Mouse (Mus musculus) cerebellum, adult 2 months (tissue): ENCODE measurements around the gene Rasl12. TPM values are rescaled to one million over a fixed set of nuclear protein-coding genes. Genes with fewer than 3 reads are reported as not detected.

Source experiments
- DNase-seq, 2 experiments: peaks; one replicate each; pipeline ENCODE4 v3.0.0; 2021
- H3K27ac ChIP-seq: fragments of 200-500 bp; 2 replicates; pipeline ENCODE4 v1.5.1; 2012; ENCODE audit warnings: low read length, control low read depth, inconsistent platforms; ENCODE audit not compliant: insufficient read depth
- H3K27me3 ChIP-seq: fragments of 200-500 bp; 2 replicates; pipeline ENCODE4 v1.6.1; 2012; ENCODE audit warnings: inconsistent platforms, mild to moderate bottlenecking, low read length, moderate library complexity; ENCODE audit not compliant: control insufficient read depth, insufficient read depth
- H3K4me1 ChIP-seq: fragments of 200-500 bp; 2 replicates; pipeline ENCODE4 v1.6.1; 2011; ENCODE audit warnings: low read length; ENCODE audit not compliant: control insufficient read depth, insufficient read depth
- H3K4me3 ChIP-seq: fragments of 200-500 bp; replicated peaks from 2 replicates; pipeline ENCODE3; 2011; ENCODE audit warnings: mild to moderate bottlenecking, low read depth, low read length, control low read depth; ENCODE audit not compliant: insufficient read depth
- CTCF ChIP-seq: fragments of 200-500 bp; IDR thresholded peaks from 2 replicates; pipeline ENCODE4 v1.5.1; 2011; ENCODE audit warnings: low read depth, mild to moderate bottlenecking, control low read depth, low read length, moderate library complexity, borderline replicate concordance; ENCODE audit not compliant: insufficient read depth
- POLR2A ChIP-seq: fragments of 200-500 bp; IDR thresholded peaks from 2 replicates; pipeline ENCODE4 v1.6.1; 2011; ENCODE audit warnings: low read length, control low read depth, borderline replicate concordance; ENCODE audit not compliant: insufficient read depth
- WGBS: fragments of 180-500 bp; shearing (Covaris S2); methylation state at CpG from one replicate; pipeline ENCODE4 v1.1.7; 2018; 5-methylcytosine and 5-hydroxymethylcytosine counted together
- polyA plus RNA-seq: library from polyadenylated mRNA; depleted of rRNA; stranded (reverse); fragments of >200 nt; gene quantifications from 2 replicates; pipeline ENCODE4 v1.2.3, GENCODE M21; 2012

Rasl12 gene
- polyA plus RNA-seq, 1 experiment, result 7.4 TPM

DNA sequence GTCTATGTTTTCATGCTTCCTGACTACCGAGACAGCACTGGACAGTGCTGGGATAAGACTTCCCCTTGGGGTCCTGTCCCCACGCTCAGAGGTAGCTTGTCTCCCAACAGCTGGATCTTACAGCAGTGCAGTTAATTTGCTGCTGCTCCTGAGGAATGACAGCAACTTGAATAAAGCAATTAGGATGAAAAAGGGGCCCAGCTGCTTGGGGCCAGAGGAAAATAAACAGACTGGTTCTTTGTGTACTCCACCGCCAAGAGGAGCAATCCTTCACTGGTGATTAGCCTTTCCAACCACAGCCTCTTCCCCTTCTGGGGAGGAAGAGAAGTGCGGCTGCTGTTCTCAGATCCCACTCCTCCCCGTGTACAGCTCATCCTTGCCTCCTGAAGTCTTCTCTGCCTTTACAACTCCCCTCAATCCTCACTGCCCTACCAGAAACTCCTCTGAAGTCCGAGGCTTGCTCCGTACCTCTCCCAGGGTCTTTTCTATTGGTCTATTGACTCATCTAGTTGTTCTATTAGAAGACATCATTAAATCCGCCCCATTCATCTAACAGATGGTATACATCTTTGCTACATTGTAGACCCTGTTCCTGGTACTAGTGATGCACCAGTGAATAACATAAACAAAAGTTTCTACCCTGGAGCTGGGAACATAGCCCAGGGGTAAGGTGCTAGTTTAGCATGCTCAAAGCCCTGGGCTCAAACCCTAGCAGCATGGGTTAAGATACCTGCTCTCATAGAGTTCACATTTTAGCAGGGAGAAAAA is 11.7 kb upstream of the Rasl12 start:
- H3K27ac ChIP-seq, result no peak overlapping the region
- WGBS, result 46% methylated on average over 8 of the region's 8 CpGs

GRCm38 (mm10) chr9:65390752-65391612 is 7.3 kb upstream of the Rasl12 start:
- Histone ChIP-seq H3K4me1 (no peaks in the 10 kb centered on the region), H3K27ac (no peak overlapping the region), H3K27me3 (no peaks in the 10 kb centered on the region), H3K4me3 (no peak overlapping the region)
- no peak for DNase-seq
- TF ChIP-seq CTCF (no peak), POLR2A (no peak)
- whole genome bisulfite sequencing, result 17% methylated on average over 96 of the region's 96 CpGs

More for the DNA sequence above, 11.7 kb upstream of the Rasl12 start:
- H3K4me1 ChIP-seq, result no peaks in the 10 kb centered on the region
- no peak for DNase-seq
- H3K4me3 ChIP-seq, result no peak overlapping the region
- TF ChIP-seq CTCF (no peak), POLR2A (no peak)
- no peaks in the 10 kb centered on the region for H3K27me3 ChIP-seq

- H3K27me3 ChIP-seq, result no peaks in the 10 kb centered on the region
- no peak within 1 kb of the TSS for H3K4me3 ChIP-seq
- no peak for TF ChIP-seq CTCF
- no peak for TF ChIP-seq POLR2A
- H3K4me1 ChIP-seq, result no peaks in the 10 kb centered on the region
- 45% methylated on average over 8 of the region's 8 CpGs for WGBS
- DNase-seq, result no peak
- no peak within 1 kb of the TSS for H3K27ac ChIP-seq
These were observed 6.7 kb upstream of the Rasl12 start, which contains the start of gene Kbtbd13 for GRCm38 (mm10) chr9:65391613-65391964. TSS of gene Kbtbd13 (minus strand) at chr9:65391652.

DNA sequence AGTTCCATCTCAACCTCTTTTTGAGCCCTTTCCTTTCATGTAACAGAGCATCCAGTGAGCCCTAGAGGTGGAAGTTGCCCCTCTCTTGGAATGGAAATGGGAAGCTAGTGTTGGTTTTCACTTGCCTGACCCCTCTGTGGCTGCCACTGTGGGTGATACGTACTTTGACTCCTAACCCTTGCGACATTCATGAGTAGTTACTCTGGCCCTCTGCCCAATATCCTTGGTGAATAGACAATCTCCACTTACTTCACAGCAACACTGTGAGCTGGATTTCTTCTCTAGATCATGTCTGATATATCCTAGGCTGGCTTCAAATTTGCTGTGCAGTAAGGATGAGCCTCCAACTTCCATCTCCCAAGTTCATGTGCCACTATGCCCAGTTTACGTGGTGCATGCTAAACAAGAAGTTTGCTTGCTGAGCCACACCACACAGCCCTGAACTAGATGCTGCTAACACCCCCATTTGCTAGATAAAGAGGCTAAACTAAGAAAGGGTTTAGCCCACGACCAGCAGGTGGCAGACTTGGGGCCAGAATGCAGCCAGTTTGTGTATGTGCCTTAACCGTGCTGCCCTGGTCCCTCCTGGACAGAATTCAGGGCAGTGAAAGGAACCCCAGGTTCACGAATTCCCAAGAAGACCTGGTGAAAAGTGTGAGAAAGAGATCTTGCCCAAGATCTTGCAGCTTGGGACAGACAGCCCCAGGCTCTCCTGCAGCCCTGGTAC is 5.5 kb upstream of the Rasl12 start:
- no peak overlapping the region for H3K4me3 ChIP-seq
- 26% methylated on average over 6 of the region's 6 CpGs for WGBS
- H3K27ac ChIP-seq, result no peak overlapping the region
- no peaks in the 10 kb centered on the region for H3K4me1 ChIP-seq
- no peaks in the 10 kb centered on the region for H3K27me3 ChIP-seq
- TF ChIP-seq CTCF (peak; percentile 73; the same call in 1 of the 2 replicates), POLR2A (no peak)
- peak; percentile 34 to 54 for DNase-seq

- no peaks in the 10 kb centered on the region for H3K4me1 ChIP-seq
- no peak for TF ChIP-seq POLR2A
- no peak for TF ChIP-seq CTCF
- H3K27me3 ChIP-seq, result no peaks in the 10 kb centered on the region
- no peak overlapping the region for H3K27ac ChIP-seq
- no peak for DNase-seq
- no peak overlapping the region for H3K4me3 ChIP-seq
- WGBS, result 36% methylated on average over 2 of the region's 2 CpGs
These were observed 4.7 kb upstream of the Rasl12 start for GRCm38 (mm10) chr9:65393606-65394005.

- TF ChIP-seq POLR2A, result no peak
- TF ChIP-seq CTCF, result no peak
- Histone ChIP-seq H3K27ac (no peak overlapping the region), H3K27me3 (no peaks in the 10 kb centered on the region), H3K4me3 (no peak overlapping the region), H3K4me1 (no peaks in the 10 kb centered on the region)
- whole genome bisulfite sequencing, result 68% methylated on average over 2 of the region's 2 CpGs
- DNase-seq, result no peak
These were observed 3.9 kb upstream of the Rasl12 start for GRCm38 (mm10) chr9:65394360-65394759.

GRCm38 (mm10) chr9:65399934-65400333 is 1.6 kb downstream of the Rasl12 start:
- TF ChIP-seq POLR2A, result no peak
- TF ChIP-seq CTCF, result no peak
- DNase-seq, result no peak
- WGBS, result 93% methylated on average over 6 of the region's 6 CpGs
- H3K4me3 ChIP-seq, result no peak overlapping the region
- no peaks in the 10 kb centered on the region; the same call in 1 of the 2 replicates for H3K4me1 ChIP-seq
- H3K27me3 ChIP-seq, result no peaks in the 10 kb centered on the region
- no peak overlapping the region for H3K27ac ChIP-seq
